Mouse (Mus musculus) testis, adult 2 months (tissue): Measurements from ENCODE around the gene Klk5. TPM values are rescaled to one million over a fixed set of nuclear protein-coding genes. Genes with fewer than 3 reads are reported as not detected.

Experiments
- H3K27ac ChIP-seq: fragments of 200-500 bp; 2 replicates; pipeline ENCODE4 v1.5.1; 2012; ENCODE audit warnings: low read depth, low read length; ENCODE audit not compliant: control insufficient read depth, insufficient read depth
- H3K27me3 ChIP-seq: fragments of 200-500 bp; 2 replicates; pipeline ENCODE4 v1.6.1; 2012; ENCODE audit warnings: mild to moderate bottlenecking, low read length, moderate library complexity; ENCODE audit not compliant: control insufficient read depth, insufficient read depth
- H3K36me3 ChIP-seq: fragments of 200-500 bp; 2 replicates; pipeline ENCODE4 v1.6.1; 2012; ENCODE audit warnings: mild to moderate bottlenecking, low read length; ENCODE audit not compliant: control insufficient read depth, insufficient read depth
- H3K4me1 ChIP-seq: fragments of 200-500 bp; 2 replicates; pipeline ENCODE4 v1.6.1; 2012; ENCODE audit warnings: low read length; ENCODE audit not compliant: control insufficient read depth, insufficient read depth
- H3K4me3 ChIP-seq: fragments of 200-500 bp; 2 replicates; pipeline ENCODE4 v1.5.1; 2012; ENCODE audit warnings: low read depth, mild to moderate bottlenecking, low read length, moderate library complexity, mixed read lengths; ENCODE audit not compliant: control insufficient read depth
- CTCF ChIP-seq: fragments of 200-500 bp; IDR thresholded peaks from 2 replicates; pipeline ENCODE4 v1.5.1; 2012; ENCODE audit warnings: low read depth, mild to moderate bottlenecking, inconsistent platforms, low read length, moderate library complexity; ENCODE audit not compliant: control insufficient read depth, insufficient read depth, insufficient replicate concordance
- POLR2A ChIP-seq: fragments of 200-500 bp; IDR thresholded peaks from 2 replicates; pipeline ENCODE4 v1.6.1; 2012; ENCODE audit warnings: low read depth, mild to moderate bottlenecking, inconsistent platforms, low read length, moderate library complexity; ENCODE audit not compliant: control insufficient read depth
- polyA plus RNA-seq: library from polyadenylated mRNA; depleted of rRNA; stranded (reverse); fragments of >200 nt; gene quantifications from 2 replicates; pipeline ENCODE4 v1.2.3, GENCODE M21; 2012; rRNA removed

The Klk5 gene
- not detected in 2 replicates for polyA plus RNA-seq

DNA sequence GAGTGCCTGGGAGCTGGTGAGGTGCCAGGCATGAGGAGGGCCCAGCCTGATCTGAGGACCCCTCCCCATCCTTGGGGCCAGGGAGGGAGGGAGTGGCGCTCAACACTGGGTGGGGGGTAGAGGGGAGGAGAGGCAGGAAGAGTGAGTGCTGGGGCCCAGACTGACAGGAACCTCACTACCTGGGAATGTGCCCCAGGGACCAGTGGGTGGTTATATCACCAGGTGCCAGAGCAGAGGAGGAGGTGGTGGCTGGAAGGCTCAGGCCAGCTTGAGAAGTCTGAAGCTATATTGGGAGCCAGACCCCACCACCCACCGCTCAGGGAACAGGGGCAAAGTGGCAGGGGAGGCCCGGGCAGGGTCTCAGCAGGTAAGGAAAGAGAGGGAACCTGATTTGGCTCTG is at the start of gene Klk5:
Gene Klk5, plus strand, starts transcription at position 271 of the 400 bp plus-strand sequence.
- Histone ChIP-seq H3K4me3 (no peak within 1 kb of the TSS), H3K27ac (no peak within 1 kb of the TSS), H3K4me1 (no peaks in the 10 kb centered on the region), H3K36me3 (no peaks in the 10 kb centered on the region), H3K27me3 (no peaks in the 10 kb centered on the region)
- no peak for TF ChIP-seq CTCF

DNA sequence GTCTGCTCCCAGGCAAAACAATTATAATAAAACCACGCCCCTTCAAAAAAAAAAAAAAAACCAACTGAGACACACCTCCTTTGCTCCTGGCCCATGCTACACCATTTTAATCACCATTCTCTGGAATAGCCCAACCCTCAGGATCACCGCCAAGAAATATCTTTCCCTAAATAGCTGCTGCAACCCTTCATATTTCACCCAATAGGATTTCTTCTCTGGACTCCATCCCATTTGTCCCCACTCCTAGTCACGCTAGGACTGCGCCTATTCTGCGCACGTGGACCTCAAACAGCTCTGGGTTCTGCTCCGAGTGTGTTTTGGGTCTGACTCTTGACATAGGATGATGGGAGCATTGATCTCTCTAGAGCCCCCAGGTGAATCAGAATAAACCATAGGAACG is 45.4 kb upstream of the Klk5 start:
- H3K27ac ChIP-seq: no peak overlapping the region
- peaks cover 6% of the 10 kb centered on the region for H3K4me1 ChIP-seq
- H3K4me3 ChIP-seq: no peak overlapping the region
- no peaks in the 10 kb centered on the region for H3K36me3 ChIP-seq
- TF ChIP-seq POLR2A (no peak), CTCF (no peak)
- no peaks in the 10 kb centered on the region for H3K27me3 ChIP-seq

DNA sequence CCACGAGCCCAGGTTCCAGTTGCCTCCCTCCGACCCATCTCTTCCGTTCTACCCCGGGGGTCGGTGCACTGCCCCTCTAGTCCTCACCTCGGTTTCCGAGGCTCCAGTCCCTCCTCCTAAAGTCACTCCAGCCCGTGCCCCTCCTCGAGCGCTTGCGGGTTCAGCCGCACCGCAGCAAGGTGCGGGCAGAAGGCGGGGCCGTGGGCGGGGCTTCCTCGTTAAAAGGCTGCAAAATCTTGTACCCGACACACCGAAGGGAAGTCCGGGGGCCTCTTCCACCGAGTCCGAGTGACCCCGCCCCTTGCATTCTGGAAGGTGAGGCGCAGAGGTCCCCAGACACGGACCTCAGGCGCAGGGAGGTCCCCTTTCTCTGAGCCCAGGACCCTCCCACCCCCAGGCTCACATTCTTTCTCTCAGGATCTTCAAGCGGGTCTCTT is 44.4 kb upstream of the Klk5 start, which contains the start of gene Klk8:
Gene Klk8, plus strand, starts transcription at position 245 of the 437 bp plus-strand sequence.
- peaks cover 6% of the 10 kb centered on the region for H3K4me1 ChIP-seq
- H3K4me3 ChIP-seq: peak within 1 kb of the TSS; percentile 61
- H3K27me3 ChIP-seq: no peaks in the 10 kb centered on the region
- no peak within 1 kb of the TSS for H3K27ac ChIP-seq
- no peaks in the 10 kb centered on the region for H3K36me3 ChIP-seq
- no peak for TF ChIP-seq CTCF
- no peak for TF ChIP-seq POLR2A

DNA sequence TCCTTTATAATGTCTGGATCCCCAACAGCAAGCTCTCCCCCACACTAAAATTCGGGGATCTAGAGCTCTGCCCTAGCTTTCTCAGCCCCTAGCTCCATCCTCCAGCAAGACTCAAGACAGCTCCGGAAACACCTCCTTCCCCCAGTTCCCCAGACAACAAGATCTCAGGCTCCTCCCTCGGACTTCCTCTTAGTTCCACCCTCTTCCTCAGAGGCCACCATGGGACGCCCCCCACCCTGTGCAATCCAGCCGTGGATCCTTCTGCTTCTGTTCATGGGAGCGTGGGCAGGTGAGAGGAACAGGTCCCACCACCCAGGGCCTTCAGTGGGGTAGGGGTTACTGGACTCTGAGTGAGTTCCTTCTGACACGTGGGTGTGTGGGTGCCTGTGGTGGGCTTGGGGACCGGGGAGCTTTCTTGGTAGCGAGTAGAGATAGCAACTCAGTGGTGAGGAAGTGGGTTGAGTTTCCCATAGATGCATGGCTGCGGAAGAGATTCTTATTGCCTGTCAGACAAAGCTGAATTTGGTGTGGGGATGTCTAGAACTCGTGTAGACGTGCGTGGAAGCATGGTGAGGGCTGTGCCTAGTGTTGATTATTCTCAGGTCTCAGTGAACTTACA is 43.8 kb upstream of the Klk5 start:
- TF ChIP-seq POLR2A (no peak), CTCF (no peak)
- Histone ChIP-seq H3K27ac (no peak overlapping the region), H3K4me1 (peaks cover 6% of the 10 kb centered on the region), H3K36me3 (no peaks in the 10 kb centered on the region), H3K4me3 (no peak overlapping the region), H3K27me3 (no peaks in the 10 kb centered on the region)

DNA sequence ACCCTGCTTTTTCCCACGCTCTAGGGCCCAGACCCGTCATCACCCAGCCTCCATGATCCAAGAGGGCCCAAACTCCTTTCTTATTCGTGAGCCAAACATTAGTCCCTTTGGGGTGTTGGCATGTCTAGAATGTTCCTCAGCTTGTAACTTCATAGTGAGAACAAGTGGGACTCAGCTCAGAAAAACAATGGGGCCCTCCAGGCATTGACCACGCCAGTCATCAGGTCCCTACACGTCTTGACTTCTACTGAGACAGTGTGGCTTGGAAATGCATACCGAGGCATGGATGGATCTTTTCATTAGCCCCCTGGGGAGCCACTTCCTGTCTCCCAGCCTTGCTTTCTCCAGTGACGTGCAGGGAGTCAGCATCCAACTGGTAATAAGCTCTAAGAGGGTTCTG is 41.9 kb upstream of the Klk5 start:
- no peaks in the 10 kb centered on the region for H3K27me3 ChIP-seq
- H3K27ac ChIP-seq: no peak overlapping the region
- no peaks in the 10 kb centered on the region for H3K36me3 ChIP-seq
- TF ChIP-seq CTCF (no peak), POLR2A (no peak)
- H3K4me1 ChIP-seq: peaks cover 6% of the 10 kb centered on the region
- no peak overlapping the region for H3K4me3 ChIP-seq

DNA sequence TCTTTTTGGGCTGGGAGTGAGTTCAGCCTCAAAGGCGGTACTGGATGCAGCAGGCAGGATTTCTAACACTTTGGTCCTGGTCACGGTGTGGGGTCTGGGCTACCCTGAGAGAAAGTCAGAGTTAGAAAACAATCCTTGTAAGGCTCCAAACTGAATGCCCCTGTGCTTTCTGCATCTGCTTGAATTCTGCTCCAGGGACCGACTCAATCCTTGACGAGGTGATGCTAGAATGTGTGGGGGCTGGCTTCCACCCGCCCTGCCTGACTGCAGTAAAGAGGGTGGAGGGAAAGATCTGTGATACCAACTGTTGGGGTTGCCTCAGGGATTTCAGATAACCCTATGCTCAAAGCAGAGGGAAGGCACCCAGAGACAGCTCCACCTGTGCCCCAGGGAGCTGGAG is 30.8 kb upstream of the Klk5 start, which contains the start of gene Klk7:
Gene Klk7, plus strand, starts transcription at position 301 of the 400 bp plus-strand sequence.
- no peak for TF ChIP-seq CTCF
- TF ChIP-seq POLR2A: no peak
- Histone ChIP-seq H3K4me3 (no peak within 1 kb of the TSS), H3K27me3 (no peaks in the 10 kb centered on the region), H3K27ac (no peak within 1 kb of the TSS), H3K36me3 (no peaks in the 10 kb centered on the region), H3K4me1 (no peaks in the 10 kb centered on the region)

DNA sequence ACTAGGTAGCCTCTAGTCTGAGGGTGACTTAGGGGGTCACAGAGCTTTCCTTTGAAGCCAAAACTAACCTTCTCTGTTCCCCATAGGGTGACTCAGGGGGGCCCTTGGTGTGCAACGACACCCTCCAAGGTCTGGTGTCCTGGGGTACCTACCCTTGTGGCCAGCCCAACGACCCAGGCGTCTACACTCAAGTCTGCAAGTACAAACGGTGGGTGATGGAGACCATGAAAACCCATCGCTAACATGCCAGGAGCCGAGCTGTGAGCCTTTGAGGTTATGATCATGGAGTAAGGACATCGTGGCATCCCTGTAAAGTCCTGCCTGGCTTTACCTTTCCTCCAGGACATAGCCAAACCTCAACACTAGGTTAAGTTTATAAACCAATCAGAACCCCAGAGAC is 26.6 kb upstream of the Klk5 start:
- TF ChIP-seq CTCF (no peak), POLR2A (no peak)
- H3K27ac ChIP-seq: no peak overlapping the region
- H3K4me3 ChIP-seq: no peak overlapping the region
- H3K4me1 ChIP-seq: no peaks in the 10 kb centered on the region
- no peaks in the 10 kb centered on the region for H3K27me3 ChIP-seq
- H3K36me3 ChIP-seq: no peaks in the 10 kb centered on the region

DNA sequence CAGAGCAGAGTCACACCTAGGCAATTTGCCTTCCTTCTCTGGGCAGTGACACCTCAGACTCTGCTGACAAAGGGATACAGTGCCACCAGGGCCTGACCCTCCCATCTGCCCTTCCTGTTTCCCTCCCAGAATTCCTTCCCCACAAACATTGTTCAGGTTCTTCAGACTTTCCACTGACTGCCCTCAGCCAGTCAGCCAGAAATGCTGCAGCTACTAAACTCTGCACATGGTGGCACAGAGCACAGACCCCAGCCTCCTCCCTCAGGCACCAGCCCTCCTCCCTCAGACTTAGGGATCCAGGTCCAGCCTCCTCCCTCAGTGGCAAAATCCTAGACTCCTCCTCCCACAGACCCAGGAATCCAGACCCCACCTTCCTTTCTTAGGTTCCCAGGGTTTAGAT is 25.0 kb upstream of the Klk5 start:
- no peaks in the 10 kb centered on the region for H3K36me3 ChIP-seq
- H3K27me3 ChIP-seq: no peaks in the 10 kb centered on the region
- H3K4me1 ChIP-seq: no peaks in the 10 kb centered on the region
- H3K4me3 ChIP-seq: no peak overlapping the region
- TF ChIP-seq POLR2A: no peak
- no peak for TF ChIP-seq CTCF
- H3K27ac ChIP-seq: no peak overlapping the region
